Mouse (Mus musculus): ENCODE measurements around the gene Mgat4c.
"Not testable (repeated sequence)": the region's sequence is repeated elsewhere in the genome, so short reads cannot be mapped to it uniquely, and the experiment has no call there.

The Mgat4c gene

GRCm38 (mm10) chr10:102154865-102155264, 473.6 kb downstream of the Mgat4c start:
- DNase-seq (ENCODE audit: low read depth): no peak

DNA sequence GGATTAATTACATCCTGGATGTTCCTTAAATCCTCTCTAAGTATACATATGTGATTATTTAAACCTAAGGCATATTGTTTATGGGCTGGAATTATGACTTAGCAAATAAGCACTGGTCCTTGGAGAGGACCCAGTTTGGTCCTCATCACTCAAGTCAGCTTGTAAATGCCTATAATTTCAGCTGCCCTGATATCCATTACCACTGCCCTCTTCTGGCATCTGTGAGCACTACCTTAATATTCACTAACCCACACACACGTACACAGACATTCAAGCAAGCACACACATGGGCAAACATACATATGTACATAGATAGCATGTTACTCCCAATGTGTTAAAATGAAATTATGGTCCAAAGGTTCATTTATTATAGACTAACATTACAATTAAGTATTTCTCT, 474.6 kb downstream of the Mgat4c start:
- no peak for DNase-seq (ENCODE audit: low read depth)

DNA sequence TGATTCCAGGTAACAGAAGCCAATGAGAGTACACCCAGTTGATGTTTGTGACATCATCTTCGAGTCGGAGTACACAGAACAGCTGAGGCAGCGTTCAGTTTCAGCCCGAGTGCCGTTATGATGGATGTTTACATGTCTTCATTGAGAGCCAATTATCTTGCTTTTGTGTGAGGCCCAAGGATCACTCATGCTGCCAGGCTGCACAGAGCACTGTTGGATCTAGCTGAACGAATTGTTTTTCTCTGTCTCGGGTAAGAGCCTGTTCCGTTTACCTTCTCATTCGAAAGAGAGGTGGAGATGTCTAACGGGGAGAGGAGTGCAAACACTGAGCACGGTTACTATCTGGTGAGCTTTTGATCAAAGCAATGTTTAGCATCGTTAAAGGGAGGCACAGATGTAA, 477.5 kb downstream of the Mgat4c start:
- no peak for DNase-seq (ENCODE audit: low read depth)

DNA sequence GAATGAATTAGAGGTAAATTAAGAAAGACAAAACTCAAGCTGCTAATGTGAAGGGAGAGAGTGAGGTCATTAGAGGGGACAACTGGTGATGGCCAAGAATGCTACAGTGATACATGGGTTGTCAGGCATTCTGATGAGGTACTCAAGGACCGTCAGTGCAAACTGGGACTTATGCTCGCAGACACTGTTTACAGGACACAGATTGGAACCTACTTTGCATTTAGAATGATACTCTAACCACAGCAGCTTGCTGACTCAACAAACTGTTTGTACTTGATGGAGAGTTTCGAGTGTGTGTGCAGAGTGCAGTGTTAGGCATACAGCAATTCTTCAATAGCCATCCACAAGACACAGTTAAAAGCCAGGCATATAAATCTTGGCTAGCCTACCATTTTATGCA, 503.4 kb downstream of the Mgat4c start:
- no peak for DNase-seq (ENCODE audit: low read depth)

- no peak for DNase-seq (ENCODE audit: low read depth)
Observed at GRCm38 (mm10) chr10:102191646-102192045, 510.4 kb downstream of the Mgat4c start.

DNA sequence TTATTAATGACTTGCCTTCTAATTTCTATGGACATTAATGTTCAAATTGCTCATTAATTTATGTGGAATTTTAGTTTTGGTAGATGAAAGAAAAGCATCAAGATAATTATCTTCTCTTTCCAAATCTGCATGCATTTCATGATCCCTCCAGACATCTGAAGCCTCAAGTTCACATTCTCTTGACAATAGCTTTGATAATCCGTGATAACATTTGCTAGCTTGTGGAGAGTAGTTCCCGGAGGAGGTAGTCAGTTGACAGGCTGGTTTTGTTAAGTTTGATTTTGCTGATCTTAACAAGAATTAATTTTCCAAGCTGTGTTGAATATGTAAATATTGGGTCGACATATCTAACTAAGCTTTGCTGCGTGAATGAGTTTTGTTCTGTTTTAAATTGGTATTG, 515.6 kb downstream of the Mgat4c start:
- DNase-seq (ENCODE audit: low read depth): no peak

- DNase-seq (ENCODE audit: low read depth): no peak
Observed at GRCm38 (mm10) chr10:102238558-102239211, 557.4 kb downstream of the Mgat4c start.

GRCm38 (mm10) chr10:102243897-102244296, 562.6 kb downstream of the Mgat4c start:
- no peak for DNase-seq (ENCODE audit: low read depth)

DNA sequence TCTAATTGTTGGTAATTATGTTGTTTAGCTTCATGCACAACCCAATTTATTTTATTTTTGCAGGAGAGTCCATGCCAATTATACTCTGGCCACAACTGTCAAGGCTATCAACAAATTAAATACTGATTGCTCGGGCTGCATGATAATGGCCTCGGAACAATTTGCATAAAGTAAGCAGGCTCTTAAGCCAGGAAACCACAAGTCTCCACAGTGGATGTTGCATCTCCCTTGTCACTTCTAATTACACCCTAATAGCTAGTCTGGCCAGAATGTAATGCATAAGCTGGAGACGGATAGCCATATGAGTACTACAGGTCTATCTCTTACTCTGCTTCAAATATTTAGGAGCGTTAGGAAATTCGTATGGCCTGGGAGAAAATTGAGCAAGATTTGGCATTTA, 563.3 kb downstream of the Mgat4c start:
- no peak for DNase-seq (ENCODE audit: low read depth)

DNA sequence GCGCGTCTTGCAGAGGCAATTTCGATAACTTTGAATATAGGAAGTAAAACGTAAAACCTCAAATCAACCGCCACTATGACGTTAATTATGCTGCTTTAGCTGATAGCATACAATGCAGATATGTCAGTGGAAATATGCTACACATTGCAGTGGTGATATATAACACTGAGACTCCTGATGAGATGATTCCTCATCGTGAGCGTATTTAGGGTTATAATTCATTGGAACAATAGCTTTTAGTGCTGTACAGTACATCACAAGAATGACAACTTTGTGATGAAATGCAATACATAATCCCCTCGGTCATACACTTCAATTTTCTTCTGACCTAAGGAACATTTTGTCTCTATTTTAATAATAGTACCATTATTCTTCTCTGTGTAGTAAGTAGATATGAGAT, 564.0 kb downstream of the Mgat4c start:
- no peak for DNase-seq (ENCODE audit: low read depth)

DNA sequence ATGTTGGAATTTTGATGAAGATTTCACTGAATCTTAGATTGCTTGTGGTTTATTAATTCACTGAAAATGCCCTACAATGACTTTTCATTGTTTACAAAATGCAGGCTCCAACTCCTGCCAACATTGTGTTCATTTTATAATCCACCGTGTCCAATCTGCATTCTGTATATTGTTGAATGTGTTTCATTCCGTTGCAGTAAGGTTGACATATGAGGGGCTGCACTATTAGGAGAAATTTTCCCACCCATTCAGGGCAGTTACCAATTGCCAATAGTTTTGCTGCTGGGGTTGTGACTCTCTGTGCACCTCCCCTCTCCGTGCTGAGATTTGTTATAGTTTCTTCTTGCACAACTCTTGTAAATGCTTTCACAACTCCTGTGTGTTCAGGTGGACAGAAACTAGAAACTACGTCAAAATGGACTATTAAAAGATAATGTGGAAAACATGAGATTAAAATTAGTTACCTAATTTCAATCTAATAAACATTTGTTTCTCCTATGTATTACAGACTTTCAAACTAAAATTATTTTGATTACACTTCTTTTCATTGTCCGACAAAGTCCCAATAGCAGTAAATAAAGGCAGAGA, 627.7 kb downstream of the Mgat4c start:
- DNase-seq (ENCODE audit: low read depth): no peak

DNA sequence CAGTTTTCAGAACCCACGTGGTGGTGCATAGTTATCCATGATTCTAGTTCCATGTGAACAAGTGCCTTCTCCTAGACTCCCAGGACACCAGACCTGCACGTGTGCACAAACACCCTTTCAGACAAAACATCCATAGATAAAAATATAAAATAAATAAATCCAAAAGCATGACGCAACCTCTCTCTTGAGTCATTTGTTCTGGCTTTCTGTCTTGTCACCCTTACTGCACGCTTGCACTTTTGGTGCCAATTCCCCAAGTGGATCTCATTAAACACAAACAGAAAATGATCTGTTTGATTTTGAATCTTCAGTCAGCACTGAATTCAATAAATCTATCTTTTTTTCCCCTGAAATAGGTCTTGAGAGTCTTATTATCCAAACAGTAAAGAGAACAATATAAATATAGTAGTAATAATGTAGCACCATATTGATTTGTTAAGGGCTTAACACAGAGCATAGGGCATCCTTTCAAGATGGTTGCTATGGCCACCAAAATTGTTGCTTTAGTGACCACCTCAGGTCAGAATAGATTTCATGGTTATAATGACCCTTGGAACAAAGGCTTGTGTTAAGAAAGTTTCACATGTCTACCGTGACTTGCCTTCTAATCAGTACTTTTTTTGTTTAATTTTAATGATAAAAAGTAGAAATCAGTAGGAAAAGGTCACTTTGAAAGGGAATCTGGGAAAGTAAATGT, 684.5 kb downstream of the Mgat4c start:
- no peak for DNase-seq (ENCODE audit: low read depth)

DNA sequence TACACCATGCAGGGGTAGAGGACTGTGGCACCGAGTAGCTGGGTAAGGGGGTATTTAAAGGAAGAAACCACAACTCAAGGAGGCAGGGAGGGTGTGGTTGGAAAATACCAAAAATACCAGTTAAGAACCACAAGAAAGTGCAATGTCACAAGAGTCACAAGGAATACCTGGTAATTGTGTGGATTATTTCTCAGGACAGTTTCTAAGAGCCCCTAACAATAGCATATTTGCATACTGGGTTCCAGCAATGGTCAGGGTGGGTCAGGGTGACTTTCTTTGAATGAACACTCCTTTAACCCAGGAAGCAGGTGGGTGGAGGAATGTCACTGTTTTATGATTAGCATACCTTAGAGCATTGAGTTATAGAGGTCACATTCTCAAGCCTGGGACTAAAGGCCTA, 689.3 kb downstream of the Mgat4c start:
- DNase-seq (ENCODE audit: low read depth): no peak

DNA sequence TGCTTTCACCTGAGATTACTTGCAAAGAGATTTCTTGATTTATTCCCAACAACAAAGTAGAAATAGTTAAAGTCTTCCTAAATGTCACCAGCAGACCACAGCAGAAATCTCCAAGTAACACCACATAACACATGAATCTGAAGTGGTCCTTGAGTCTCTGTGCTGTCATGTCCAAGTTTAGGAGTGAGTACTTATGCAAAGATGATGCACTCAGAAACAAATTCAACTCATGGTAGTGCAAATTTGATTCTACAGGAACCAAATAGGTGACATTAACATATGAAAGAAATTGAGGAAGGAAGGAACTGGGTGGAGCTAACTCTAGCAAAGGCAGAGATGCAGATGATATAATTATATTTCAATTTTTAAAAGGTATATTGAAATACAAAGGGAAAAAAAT, 690.8 kb downstream of the Mgat4c start:
- no peak for DNase-seq (ENCODE audit: low read depth)

DNA sequence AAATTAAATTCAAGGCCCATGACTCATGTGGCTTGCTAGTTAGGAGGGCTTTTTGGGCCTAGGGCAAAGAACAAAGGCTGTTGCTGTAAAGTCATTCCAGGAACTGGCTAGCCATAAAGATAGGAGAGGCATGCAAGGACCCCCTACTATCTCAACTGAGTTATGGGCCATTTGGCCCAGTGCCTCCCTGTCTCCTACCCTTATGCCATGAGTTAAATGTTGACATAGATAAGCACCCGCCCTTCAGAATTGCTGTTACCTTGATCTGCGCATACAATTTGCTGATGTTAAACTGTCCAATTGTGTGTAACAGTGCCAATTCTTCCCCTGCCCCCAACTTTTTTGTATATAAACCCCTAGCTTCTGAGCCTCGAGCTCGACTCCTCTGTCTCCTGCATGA, 692.8 kb downstream of the Mgat4c start:
- DNase-seq (ENCODE audit: low read depth): no peak

GRCm38 (mm10) chr10:102377377-102377776, 696.1 kb downstream of the Mgat4c start:
- DNase-seq (ENCODE audit: low read depth): no peak

- DNase-seq (ENCODE audit: low read depth): no peak
Observed at GRCm38 (mm10) chr10:102389223-102389622, 707.9 kb downstream of the Mgat4c start.

DNA sequence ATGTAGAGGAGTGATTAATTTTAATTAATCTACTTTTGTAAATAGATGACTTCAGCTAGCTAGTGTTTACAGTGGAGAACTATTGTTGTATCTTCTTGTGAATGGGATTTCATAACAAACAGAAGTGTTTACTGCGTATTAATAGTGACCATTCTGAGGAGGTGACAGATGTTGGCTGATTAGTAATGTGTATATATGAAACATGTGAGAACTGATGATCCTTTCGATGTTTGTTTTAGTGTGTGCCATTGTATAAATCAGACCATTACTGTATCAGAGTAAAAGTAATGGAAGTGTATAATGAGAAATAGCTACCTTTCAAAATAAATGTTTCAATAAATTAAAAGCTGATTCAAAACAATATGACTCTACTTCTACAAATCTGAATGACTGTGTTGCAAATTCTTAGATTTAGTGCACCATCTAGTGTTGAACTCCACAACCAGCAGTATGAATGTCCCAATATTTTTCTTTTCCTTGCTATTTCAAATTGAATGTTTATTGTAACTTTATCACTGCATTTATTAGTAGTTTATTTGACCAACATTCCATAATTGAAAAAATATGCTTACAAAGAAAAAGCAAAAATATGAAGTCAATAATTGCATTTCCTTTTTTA, 736.5 kb downstream of the Mgat4c start:
- no peak for DNase-seq (ENCODE audit: low read depth)

- DNase-seq (ENCODE audit: low read depth): not testable (repeated sequence)
Observed at GRCm38 (mm10) chr10:102435048-102435447, 753.8 kb downstream of the Mgat4c start.

DNA sequence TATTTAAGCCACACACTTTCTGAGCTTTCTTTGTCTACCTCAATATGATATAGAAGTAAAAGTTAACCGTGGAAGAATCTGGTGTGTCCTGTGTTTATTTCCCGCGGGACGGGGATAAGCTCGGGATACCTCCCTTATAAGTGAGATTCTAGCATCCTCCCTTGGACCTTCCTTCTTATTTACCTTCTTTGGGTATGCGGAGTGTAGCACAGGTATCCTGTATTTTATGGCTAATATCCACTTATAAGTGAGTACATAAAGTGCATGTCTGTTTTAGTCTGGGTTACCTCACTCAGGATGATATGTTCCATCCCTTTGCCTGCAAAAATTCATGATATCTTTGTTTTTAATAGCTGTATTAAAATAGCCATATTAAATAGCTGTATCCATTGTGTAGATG, 754.2 kb downstream of the Mgat4c start:
- DNase-seq (ENCODE audit: low read depth): not testable (repeated sequence)
